Mouse (Mus musculus) lung, postnatal 25 days (tissue): ENCODE results near the gene Tas2r129.
"Not testable (repeated sequence)": the region's sequence is repeated elsewhere in the genome, so short reads cannot be mapped to it uniquely, and the experiment has no call there.

ENCODE experiments used
- DNase-seq: peaks from one replicate; pipeline ENCODE4 v3.0.0; 2022; ENCODE audit warnings: low spot score

Gene Tas2r129

DNA sequence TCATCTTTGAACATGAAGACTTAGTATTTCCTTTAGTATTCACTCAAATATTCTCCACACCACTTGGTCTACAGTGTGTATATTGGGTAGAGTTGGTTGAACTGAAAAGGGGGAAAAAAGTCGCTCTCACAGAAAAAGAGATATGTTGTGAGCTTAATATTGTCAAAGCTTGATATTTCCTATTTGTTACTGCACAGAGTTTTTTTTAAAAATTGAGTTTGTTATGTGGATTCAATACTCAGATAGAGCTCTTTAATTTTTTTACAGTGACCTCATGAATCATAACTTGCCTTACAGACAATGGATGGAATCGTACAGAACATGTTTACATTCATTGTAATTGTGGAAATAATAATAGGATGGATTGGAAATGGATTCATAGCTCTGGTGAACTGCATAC is at the start of gene Tas2r129:
Gene Tas2r129, plus strand, starts transcription at position 301 of the 400 bp plus-strand sequence.
- DNase-seq = no peak

DNA sequence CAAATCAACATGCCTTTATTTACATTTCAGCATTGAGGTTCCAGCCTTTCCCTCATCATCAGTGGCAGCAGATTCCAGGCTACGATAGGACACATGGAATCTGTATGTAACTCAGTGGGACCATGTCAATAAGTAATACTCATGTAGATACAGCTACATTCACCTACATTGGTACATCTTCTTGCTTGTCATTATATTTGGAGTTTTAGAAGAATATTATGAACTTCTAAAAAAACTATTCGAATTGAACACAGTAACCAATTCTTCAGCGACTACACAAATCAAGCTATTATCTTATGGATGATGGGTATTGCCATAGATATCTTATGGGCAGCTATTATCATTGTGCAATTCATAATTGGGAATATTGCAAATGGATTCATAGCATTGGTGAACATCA is 41.6 kb upstream of the Tas2r129 start, which contains the start of gene Tas2r125:
Gene Tas2r125, plus strand, starts transcription at position 301 of the 400 bp plus-strand sequence.
- no peak for DNase-seq

DNA sequence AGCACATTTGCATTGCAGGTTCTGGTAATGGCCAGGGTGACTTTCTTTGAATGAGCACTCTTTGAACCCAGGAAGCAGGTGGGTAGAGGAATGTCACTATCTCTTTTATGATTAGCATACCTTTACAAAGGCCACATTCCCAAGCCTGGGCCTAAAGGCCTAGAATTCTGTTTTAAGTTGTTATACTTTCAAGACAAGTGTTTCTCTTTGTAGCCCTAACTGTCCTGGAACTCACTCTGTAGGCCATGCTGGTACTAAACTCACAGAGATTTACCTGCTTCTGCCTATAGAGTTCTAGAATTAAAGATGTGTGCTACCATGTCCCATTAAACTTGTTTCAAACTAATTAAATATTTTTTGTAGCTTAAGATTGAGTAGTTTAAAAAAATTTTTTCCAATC is 9.5 kb upstream of the Tas2r129 start:
- not testable (repeated sequence) for DNase-seq

DNA sequence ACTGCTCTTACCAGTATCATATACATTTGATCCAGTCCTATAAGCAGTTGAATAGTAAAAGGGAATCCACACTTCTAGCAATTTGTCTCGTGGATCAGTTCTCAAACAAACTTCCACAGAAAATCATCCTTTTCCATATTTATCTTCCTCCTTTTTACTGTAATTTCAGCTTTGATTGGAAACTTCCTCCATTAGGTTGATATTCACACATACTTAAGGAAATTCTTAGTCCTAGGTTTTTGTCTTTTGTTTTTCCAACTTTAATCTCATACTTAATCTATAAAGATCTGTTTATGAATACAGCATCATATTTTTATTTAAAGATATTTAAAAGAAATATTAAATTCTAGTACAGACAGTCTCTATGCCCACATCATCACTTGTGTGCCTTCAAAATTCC is 6.9 kb downstream of the Tas2r129 start, which contains the start of gene Tas2r131:
Gene Tas2r131, minus strand, starts transcription at position 101 of the 400 bp plus-strand sequence.
- DNase-seq = no peak

DNA sequence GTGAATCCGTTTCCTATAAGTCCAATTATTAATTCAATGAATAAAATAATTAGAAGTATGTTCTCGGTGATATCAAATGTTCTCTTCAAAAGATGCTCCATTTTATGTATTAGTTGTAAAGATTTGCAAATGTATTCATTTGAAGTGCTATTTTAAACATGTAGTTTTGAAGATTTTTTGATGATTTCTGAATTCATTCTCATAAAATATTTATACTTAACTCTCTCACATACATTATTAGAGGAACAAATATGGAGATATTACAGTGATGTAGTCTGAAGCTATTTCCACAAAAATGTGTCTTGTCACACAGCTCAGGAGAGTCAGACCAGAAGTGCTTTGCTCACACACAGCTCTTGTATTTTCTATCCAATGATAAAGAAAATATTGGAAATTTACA is 30.0 kb downstream of the Tas2r129 start, which contains the start of gene Tas2r109:
Gene Tas2r109, minus strand, starts transcription at position 101 of the 400 bp plus-strand sequence.
- DNase-seq = no peak
